Mouse (Mus musculus) lung, adult 2 months (tissue): ENCODE measurements around the gene Acoxl. TPM values are rescaled to one million over a fixed set of nuclear protein-coding genes. Genes with fewer than 3 reads are reported as not detected.
A peak's percentile ranks its signal among the peaks of the same experiment; 100 is the strongest.

Source experiments
- DNase-seq: peaks from one replicate; pipeline ENCODE4 v3.0.0; 2022
- H3K4me1 ChIP-seq: fragments of 200-500 bp; 2 replicates; pipeline ENCODE4 v1.6.1; 2011; ENCODE audit warnings: low read length; ENCODE audit not compliant: control insufficient read depth, insufficient read depth
- H3K4me3 ChIP-seq: fragments of 200-500 bp; replicated peaks from 2 replicates; pipeline ENCODE3; 2011; ENCODE audit warnings: low read depth, mild to moderate bottlenecking, control low read depth, low read length; ENCODE audit errors: extremely low read depth
- CTCF ChIP-seq: fragments of 200-500 bp; IDR thresholded peaks from 2 replicates; pipeline ENCODE4 v1.5.1; 2011; ENCODE audit warnings: mild to moderate bottlenecking, low read length, control low read depth; ENCODE audit not compliant: insufficient read depth
- POLR2A ChIP-seq: fragments of 200-500 bp; IDR thresholded peaks from 2 replicates; pipeline ENCODE4 v1.6.1; 2011; ENCODE audit warnings: low read depth, mild to moderate bottlenecking, control low read depth, low read length, borderline replicate concordance; ENCODE audit errors: extremely low read depth
- WGBS: fragments of 180-500 bp; shearing (Covaris S2); methylation state at CpG from one replicate; pipeline ENCODE4 v1.1.7; 2018; 5-methylcytosine and 5-hydroxymethylcytosine counted together
- polyA plus RNA-seq: library from polyadenylated mRNA; depleted of rRNA; stranded (reverse); fragments of >200 nt; gene quantifications from 2 replicates; pipeline ENCODE4 v1.2.3, GENCODE M21; 2012

The Acoxl gene
- polyA plus RNA-seq, 1 experiment = 52.4 TPM

DNA sequence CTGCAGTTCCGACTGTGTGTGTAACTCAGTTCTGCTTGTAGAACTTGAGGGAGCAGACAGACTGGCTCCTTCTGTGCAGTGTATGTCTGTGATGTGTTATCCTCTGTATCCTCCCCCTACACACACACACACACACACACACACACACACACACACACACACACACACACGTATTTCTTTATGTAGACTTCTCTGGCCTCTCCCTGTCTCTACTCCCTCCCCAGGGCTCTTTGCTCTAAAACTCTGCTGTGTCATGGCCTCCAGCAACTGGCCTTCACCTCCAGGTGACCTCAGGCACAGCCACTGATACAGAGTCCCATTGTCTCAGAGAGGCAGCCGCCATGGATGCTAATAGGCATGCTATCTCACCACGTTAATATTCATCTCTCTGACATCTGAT lies 276.9 kb downstream of the Acoxl start:
- no peaks in the 10 kb centered on the region for H3K4me1 ChIP-seq
- H3K4me3 ChIP-seq = no peak overlapping the region
- 57% methylated on average over 4 of the region's 4 CpGs for WGBS
- DNase-seq = no peak
- no peak for TF ChIP-seq POLR2A
- TF ChIP-seq CTCF = no peak

DNA sequence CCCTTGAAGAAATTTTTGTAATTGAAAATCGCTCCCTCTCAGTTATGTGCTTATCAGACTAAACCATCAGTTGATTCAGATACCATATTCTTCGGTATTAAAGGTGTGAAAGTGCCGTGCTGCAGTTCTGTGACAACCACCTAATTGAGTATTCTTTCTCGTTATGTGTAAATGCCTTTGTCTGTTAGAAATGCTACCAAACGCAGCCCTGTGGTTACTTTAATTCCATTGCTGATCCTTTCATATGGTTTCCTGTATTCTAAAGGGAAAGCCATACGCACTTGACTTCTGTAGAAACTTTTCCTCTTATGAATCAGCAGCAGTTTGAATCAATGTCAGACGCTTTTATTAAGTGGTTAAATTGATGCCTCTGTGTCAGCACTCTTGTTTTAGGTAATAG lies 278.9 kb downstream of the Acoxl start:
- TF ChIP-seq POLR2A (no peak), CTCF (no peak)
- Histone ChIP-seq H3K4me3 (no peak overlapping the region), H3K4me1 (no peaks in the 10 kb centered on the region)
- WGBS = 80% methylated on average over 7 of the region's 7 CpGs
- DNase-seq = no peak

DNA sequence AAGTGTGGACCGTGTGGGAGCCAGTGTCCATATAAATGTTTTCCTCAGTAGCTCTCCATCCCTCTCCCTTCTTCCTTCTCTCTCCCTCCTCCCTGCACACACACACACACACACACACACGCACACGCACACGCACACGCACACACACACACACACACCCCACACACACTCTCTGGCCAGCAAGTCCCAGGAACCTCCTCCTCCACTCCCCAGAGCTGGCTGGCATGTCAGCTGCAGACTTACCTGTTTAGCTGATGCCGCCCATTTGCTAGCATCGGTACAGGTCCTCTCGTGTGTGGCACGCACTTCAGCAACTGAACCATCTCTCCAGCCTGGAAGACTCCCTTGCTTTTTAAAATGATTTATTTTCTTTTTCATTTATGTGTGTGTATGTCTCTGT lies 280.3 kb downstream of the Acoxl start:
- 88% methylated on average over 9 of the region's 9 CpGs for WGBS
- TF ChIP-seq POLR2A = no peak
- TF ChIP-seq CTCF = no peak

DNA sequence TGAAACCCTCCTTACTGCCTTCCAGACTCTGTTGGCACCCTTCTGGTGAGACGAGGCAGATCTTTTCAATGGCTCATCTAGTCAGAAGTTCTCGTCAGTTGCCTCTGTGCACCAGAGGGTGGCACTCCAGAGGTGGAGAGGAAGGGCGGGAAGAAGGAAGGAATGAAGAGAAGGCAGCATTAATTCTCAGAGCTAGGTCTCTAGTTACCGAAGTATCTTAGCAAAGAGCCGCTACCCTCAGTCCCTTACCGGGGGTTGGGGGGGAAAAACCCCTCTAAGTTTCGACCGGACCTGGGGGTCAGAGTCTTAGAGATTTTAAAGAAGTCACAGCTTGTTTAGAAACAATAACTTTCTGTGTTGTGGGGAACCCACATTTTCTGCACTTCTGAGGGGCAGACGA lies 283.8 kb downstream of the Acoxl start:
- TF ChIP-seq CTCF = peak; percentile 88
- no peak for TF ChIP-seq POLR2A
- peak; percentile 61 for DNase-seq
- Histone ChIP-seq H3K4me1 (peaks cover 16% of the 10 kb centered on the region), H3K4me3 (no peak overlapping the region)
- 6% methylated on average over 9 of the region's 9 CpGs for WGBS

More for the DNA sequence above, 280.3 kb downstream of the Acoxl start:
- DNase-seq = no peak
- peaks cover 5% of the 10 kb centered on the region for H3K4me1 ChIP-seq
- H3K4me3 ChIP-seq = no peak overlapping the region

DNA sequence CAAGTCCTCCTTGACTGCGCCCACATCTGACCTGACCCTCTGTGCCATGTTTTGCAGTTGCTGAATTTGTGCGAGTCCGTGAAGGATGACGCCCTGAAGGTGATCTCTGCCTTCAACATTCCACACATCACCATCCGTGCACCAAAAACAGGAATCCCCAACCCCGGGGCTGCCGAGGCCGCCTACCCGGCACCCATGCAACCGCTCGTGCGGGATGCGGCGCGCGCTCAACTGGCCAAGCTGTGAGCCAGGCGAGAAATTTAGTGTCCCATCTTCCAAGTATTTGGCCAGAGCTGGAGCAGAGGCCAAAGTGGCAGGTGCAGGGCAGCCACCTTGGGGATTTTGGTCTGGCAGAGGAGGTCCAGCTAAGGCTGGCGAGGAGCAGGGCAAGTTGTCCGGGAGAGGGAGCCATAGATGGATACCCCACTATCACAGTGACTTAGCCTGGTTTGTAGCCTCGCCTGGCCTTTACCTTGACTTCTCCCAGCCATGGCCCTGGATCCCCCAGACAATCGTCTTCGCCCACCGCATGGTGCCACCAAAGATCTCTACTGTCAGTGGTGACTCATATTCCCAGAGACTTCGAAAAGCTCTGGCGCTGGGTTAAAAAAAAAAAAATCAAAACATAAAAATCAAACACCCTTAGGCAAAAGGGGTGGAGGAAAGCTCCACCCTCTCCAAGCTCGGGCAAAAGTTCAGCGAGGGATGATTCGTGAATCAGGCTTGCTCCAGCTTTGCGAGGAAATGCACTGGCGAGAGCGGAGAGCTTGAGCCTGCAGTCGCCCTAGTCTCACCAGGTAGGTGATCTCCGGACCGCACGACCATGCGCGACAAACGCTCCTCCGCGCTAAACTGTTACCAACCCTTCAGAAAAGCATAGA lies 284.5 kb downstream of the Acoxl start:
- WGBS = 12% methylated on average over 40 of the region's 40 CpGs

DNA sequence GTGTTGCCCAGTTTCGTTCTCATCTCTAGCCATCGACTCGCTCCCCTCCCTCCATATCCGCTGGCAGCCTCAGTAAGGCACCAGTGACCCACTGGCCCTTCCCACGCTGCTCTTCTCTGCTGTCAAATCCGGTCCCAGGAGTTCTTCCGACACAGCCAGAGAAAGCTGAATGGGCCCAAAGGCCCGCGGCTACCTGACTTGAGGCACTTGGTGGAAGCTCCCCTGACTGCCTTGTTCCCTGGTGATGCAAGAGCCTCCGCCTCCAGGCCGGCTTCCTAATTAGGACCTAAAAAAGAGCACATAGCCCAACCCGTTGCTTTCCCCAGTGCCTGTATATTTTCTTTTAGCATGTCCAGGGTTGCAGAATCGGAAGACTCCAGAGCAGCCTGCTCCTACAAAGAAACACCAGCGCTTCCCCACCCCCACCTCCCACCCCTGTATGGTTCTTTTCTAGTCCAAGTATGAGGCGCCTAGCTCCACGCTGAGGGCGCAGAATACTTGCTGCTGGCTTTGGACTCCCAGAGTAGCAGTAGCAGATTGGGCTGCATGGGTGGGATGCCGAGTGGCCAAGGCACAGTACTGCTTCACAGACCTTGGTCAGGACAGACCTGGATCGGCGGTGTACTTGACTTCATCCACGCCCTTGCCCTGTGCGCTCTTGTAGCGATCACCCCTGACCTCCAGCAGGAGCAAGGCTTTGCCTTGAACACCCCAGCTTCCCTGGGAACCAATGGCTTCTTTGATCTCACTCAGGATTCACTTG lies 285.4 kb downstream of the Acoxl start:
- H3K4me3 ChIP-seq = no peak overlapping the region

More for the DNA sequence above, 284.5 kb downstream of the Acoxl start:
- DNase-seq = peak; percentile 45
- Histone ChIP-seq H3K4me1 (peaks cover 17% of the 10 kb centered on the region), H3K4me3 (peak overlapping the region; percentile 46)
- peak; percentile 38; the same call in 1 of the 2 replicates for TF ChIP-seq CTCF
- no peak; the same call in 1 of the 2 replicates for TF ChIP-seq POLR2A

DNA sequence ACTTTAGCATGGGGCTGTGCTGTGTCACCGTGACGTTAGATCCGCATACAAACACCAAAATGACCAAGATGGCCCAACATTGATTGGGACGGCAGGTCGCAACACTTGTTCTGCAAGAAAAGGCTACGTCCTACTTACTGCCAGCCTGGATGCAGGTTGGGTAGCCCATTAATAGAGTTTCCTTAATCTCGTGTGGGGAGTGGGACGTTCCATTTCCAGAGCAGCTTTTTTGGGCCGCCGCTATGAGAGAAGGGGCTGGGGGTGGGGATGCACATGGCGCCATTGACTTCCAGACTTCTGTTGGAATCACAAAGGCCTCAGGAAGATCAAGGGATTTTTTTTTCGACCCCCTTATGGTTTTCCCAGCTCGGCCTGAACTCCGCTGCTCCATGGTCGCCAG lies 286.0 kb downstream of the Acoxl start:
- 54% methylated on average over 15 of the region's 15 CpGs for WGBS
- no peak overlapping the region for H3K4me3 ChIP-seq
- DNase-seq = no peak
- TF ChIP-seq POLR2A = no peak
- no peak for TF ChIP-seq CTCF
- peaks cover 24% of the 10 kb centered on the region for H3K4me1 ChIP-seq

More for the DNA sequence above, 285.4 kb downstream of the Acoxl start:
- 27% methylated on average over 23 of the region's 23 CpGs for WGBS
- H3K4me1 ChIP-seq = peaks cover 24% of the 10 kb centered on the region
- TF ChIP-seq CTCF (no peak), POLR2A (no peak)
- peak; percentile 32 for DNase-seq

DNA sequence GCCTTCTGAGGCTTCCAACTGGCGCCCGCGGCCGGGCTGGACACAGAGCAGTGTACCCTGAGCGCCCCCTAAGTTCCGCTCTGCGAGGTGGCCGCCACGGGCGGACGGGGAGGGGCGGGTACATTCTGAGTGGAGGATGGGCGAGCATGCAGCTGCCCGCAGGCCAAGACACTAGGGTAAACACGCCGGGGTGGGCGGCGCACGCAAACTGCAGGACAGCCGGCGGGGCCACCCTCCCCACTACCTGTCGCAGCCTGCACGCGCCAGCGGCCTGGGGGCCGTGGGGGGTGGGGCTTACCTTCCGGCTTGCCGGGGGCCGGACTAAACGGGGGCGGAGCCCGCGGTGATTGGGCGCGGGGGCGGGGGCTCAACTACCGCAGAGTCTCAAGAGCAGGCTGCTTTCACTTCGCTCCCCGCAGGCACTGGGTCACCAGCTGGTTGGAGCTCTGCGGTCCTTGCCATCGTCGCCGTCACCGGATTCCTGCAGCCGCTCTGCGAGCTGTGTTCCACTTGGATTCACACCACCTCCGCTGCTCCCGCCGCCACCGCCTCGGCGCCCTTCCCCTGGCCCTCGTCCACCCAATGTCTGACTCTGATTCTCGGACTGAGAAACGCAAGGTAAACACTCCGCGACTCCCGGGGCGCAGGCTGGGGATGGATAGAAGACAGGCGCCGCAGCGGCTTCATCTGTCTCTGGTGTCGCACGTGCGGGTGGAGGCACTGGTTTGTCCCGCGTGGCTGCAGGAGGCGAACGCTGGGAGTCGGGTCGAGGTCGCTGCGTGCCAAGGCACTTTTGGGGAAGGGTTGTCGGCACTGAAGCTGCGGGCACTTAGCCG lies 287.2 kb downstream of the Acoxl start, which contains the start of gene Bcl2l11:
Gene Bcl2l11, plus strand, starts transcription at position 404 of the 836 bp plus-strand sequence.
- peaks cover 24% of the 10 kb centered on the region for H3K4me1 ChIP-seq
- DNase-seq = peak; percentile 96

DNA sequence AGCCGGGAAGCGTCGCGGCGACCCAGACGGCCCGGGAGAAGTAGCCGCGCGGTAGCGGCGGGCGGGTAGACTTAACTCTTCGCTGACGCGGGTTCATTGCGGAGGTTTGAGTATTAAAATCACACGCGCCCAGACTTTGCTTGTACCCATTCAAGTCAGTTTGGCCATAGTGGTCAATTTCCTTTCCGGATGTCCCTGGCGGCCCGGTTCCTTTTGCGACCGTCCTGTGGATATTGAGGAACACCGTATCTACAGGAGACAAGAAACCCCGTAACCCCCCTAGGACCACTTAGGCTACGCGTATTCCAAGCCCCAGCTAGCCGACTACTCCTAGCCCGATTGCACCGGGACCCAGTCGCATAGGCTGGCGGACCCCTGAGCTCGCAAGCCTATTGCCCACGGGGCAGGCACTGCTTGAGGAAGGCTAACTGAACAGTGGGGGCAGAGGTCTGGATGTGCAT lies 287.9 kb downstream of the Acoxl start:
- no peak for TF ChIP-seq CTCF
- no peak for TF ChIP-seq POLR2A
- peak; percentile 56 for DNase-seq
- WGBS = under 1% methylated on average over 35 of the region's 35 CpGs
- Histone ChIP-seq H3K4me1 (peaks cover 24% of the 10 kb centered on the region), H3K4me3 (peak overlapping the region; percentile 94)

More for the DNA sequence above, 287.2 kb downstream of the Acoxl start, which contains the start of gene Bcl2l11:
- peak within 1 kb of the TSS; percentile 94 for H3K4me3 ChIP-seq
- TF ChIP-seq POLR2A (peak; percentile 97; the same call in 1 of the 2 replicates), CTCF (peak; percentile 10; the same call in 1 of the 2 replicates)
- WGBS = 1% methylated on average over 76 of the region's 76 CpGs
